Mouse (Mus musculus) 3134 (cell line): ENCODE data around the gene Nop16.
A peak's percentile ranks its signal among the peaks of the same experiment; 100 is the strongest.

Experiments
- DNase-seq: peaks from one replicate; pipeline ENCODE4 v3.0.0-alpha.2; 2011; ENCODE audit warnings: low spot score; ENCODE audit not compliant: insufficient read length; ENCODE audit errors: extremely low read depth

The Nop16 gene

DNA sequence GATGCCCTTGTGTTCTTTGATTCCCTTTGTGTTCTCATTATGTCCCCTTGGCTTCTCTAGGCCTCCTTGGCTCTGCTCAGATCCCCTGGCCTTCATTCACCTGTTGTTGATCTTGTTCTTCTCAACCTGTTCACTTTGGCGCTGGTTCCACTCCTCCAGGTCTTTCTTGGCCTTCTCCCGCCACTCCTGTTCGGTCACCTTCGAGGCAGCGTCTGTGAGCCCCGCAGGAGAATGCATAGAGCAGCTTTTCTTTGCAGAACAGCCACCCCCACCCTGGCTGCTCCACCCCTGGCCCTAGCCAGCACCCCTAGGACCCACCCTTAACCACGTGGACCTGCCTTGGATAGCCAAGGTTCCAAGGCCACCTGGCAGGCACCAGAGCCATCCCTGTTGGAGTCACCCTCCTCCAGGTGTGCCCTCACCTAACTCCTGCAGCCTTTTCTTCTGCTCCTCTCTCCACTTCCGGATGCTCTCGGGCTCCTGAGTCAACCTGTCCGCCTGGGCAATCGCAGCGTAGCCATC, 8.8 kb upstream of the Nop16 start:
- DNase-seq, result no peak

DNA sequence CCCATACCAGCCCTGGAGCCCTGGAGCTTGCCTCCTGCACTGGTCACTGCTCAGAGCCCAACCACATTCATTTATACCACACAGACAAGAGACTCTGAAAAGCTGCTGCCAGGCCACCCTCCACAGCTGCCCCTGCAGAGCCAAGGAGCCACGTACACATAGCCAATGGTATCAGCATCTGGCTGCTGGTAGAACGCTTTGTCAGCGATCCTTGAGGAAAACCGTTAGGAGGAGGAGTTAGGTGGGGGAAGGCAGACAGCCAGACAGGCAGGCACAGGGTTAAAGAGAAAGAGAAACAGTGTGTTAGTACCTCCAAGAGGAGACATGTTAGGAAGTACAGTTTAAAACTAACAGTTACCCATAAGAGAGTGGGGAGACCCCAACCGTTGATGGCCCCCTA, 7.0 kb upstream of the Nop16 start:
- no peak for DNase-seq

DNA sequence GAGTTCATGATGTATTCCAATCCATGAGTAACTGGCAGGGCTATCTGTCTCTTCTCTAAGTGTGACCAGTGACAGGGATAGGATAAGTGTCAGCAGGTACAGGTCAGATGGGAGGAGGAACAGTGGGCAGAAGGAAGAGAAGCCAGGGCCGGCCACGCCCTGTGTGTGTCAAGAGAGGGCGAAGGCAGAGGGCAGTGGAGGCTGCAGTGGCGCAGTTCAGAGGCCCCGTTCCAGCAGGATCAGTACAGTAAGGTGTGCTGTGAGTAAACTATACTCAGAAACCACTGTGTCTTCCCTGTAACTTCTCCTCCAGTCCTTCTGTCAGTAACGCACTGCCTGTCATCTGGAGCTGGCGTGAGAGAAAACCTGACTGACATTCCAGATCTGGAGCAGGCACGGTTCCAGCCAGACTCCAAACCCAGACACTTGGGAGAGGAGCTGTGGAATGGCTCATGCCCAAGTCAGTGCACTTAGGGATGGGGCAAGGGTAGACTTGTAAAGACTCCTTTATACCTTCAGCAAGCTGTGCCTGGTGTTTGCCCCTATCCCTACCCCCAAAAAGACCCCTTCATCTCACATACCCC, 6.3 kb upstream of the Nop16 start:
- DNase-seq, result no peak

DNA sequence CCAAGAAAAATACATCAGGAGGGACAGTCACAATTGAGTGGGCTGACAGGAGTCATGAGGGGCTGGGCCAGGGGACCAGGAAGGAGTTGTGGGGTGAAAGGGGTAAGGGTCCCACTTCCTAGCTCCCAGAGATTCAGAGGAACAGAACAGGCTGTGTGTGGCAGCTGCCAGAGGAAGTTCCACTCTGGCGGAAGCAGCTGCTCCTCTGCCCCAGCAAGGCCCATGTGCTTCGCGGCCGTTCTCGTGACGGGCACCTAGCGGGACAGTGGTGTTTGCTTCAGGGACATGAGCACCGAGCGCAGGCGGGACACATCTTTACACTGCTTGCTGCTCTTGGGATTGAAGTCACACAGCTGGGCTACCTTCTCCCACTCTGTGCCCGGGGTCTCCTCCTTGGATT, 3.7 kb upstream of the Nop16 start:
- no peak for DNase-seq

DNA sequence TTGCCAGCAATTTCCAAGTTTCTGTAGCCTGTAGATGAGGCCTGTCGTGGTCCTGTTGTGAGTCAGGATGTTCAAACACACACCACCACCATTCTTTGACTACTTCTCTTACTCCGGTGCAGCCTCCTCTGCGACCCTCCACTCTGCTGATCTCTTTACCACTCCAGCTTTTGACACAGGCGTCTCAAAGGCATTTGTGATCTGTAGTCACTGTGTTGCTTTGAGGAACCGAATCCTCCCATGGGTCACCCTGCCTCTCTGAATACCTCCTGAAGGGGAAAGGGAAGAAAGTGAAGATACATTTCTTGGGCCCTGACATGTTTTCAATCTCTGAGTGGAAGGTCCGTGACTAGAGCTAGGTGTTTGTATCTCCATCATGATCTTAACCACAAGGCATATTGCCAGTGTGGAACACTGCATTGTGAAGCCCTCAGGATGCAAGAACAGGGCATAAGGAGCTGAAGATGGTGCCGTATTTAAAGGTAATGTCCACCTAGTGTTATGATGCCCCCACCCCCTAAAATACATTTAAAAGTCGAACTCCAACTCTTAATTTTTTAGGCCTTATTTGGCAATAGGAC, 2.0 kb upstream of the Nop16 start:
- no peak for DNase-seq

DNA sequence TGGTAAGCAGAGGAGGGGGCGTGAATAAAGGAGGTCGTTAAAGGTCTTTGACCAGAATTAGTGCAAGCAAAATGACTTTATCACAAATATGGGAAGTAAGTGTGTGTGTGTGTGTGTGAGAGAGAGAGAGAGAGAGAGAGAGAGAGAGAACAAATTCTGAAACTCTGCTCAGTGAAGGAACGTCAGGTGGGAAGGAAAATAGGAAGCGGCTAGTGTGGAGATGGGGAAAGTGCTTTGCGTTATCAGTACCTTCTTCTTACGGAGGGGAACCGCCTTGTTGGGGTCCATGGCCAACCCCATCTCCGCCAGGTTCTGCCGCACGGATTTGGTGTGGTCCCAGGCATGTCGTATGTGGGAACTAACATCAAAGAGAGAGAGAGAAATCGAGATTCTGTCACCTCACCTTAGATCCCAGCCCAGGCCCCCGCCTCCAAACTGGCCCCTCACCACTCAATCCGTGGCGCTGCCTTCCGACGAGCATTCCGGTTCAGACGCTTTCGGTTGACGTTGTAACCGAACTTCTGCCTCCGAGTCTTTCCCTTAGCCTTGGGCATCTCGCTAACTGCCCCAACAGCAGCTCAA, 385 bp downstream of the Nop16 start:
- DNase-seq, result no peak

DNA sequence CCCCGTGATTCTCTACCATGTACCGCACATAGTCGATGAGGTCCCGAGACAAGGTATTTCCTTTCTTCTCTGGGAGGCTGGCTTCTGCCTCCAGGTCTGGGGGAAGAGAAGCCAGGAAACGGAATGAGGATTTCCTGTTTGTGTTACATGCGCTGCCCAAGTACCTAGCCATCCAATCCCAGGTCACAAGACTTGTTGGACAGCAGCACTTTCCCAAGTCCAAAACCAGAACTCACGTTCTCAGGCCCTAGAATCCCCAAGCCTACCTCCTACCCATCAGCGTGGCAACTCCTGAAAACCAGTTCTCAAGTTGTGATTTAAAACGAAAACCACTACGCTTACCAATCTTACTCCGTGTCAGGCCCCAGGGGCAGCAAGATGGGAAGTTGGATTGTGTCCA, 4.1 kb downstream of the Nop16 start:
- DNase-seq, result no peak

DNA sequence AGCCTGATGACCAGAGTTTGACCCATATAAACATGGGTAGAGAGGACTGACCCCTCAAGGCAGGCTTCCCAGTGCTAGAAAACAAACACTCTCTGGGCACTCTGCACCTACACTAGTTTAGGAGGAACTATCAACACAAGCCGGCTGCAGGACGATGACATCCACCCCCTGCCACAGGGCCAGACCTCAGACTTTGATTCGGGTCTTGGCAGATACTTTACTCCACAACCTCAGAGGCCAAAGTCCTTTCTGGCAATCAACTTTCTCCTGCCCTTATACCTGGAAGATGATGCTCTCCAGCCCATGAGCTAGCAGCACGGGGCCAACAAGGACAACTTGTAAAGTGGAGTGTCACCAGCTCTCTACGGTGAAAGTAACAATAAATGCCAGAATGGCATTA, 7.0 kb downstream of the Nop16 start:
- DNase-seq, result no peak

DNA sequence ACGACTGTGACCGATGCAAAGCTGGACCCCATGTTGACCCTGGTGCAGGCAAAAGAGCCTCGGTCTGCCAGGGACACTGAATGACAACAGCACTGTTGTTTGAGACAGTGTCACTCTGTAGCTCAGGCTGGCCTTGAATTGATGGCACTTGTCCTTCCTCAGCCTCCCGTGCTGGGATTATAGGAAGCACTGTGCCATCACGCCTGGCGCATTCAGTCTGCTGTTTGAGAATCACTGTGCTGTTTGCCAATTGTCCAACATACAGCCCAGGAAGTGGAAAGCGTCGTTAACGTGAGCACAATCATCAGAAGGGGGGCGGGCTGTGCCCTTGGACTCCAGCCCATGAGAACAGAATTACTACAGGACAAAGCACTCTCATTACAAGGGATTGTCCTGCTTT, 7.8 kb downstream of the Nop16 start:
- no peak for DNase-seq

DNA sequence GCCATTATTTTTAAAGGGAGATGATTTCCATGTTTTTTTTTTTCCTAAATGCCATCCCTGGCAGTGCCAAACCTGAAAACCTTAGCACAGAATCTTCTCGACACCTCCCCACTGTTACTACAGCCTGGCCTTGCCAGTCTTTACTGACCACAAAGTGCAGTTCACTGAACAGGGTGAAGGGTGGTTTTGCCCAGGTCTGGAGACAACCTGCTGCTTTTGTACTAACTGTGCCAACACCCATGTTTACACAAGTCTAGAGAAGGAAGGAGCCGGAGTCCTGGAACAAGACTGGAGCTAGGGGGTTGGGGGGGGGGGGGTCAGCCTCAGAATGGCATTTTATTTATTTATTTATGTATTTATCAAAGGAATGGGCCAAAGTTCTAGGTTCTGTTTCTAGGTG, 8.5 kb downstream of the Nop16 start:
- no peak for DNase-seq

DNA sequence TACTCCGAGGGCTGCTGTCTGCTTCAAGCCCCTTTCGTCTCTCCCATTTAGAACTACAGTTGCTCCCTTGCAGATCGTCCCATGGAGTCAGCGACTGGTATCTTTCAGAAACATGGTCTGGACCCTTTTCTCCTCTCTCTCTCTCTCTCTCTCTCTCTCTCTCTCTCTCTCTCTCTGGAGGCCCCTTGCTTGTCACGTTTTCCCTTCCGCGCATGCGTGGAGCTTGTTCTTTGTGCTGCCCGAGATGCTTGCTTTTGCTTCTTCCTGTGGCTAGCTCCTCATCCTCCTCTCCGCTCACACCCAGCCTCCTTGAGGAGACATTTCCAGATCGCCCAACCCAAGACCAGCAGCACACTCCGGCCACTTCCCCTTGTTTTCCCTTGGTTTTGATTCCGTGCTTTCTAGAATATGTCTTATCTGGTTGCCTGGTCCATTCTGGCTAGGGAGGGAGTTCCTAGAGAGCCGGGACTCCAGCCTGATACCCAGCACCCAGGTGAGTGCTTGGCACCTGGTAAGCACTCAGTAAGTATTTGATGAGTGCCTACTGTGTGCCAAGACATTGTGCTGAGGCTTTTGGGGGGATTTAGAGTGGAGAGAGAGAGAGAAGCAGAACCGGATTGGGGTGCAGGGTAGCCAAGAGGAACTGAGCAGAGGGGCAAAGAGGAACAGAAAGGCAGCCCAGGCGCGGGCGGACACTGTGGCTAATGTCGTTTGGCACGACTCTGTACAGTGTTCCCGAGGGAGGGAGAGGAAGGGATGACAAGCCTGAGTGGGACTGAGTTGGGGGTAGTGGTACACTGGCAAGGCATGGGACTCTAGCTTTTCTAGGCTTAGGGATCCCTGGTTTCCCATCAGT, 12.0 kb downstream of the Nop16 start:
- no peak for DNase-seq

DNA sequence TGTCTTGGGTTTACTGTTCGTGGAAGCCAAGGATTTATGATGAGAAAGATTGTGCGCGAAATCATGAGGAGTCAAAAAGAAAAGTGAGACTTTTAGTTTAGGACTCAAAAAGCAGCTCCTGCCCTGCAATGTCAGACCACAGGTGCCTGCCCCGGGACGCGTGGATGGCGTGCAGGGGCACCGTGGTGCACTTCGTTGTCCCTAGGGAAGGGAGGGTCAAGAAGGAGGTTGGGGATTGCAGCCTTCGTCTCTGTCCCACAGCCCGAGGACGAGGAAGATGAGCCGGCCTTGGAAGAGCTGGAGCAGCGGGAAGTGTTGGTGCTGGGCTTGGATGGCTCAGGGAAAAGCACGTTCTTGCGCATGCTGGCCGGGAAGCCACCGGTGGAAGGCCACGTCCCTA, 14.4 kb downstream of the Nop16 start:
- DNase-seq, result no peak

DNA sequence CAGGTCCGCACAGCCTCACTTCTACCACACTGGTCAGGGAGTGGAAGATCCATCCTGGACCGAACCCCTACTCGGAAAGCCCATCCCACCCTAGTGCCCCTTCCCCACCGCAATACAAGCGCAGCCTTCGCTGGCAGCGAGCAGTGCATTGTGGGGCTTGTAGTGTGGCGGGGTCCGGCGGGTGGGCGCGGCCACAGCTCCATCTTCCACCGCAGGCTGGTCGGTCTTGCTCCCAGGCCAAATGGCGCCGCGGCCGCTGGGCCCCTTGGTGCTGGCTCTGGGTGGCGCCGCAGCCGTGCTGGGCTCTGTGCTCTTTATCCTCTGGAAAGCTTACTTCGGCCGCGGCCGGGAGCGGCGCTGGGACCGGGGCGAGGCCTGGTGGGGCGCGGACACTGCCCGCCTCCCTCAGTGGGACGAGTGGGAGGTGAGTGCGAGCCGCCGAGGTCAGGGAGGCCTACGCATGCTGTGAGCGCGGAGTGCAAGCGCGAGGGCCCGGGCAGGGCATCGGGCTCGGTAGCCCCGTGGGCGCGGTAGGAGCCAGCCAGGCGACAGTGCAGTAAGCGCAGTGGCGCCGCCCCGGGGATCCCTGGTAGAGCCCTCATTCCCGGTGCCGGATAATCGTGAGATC, 14.9 kb downstream of the Nop16 start, which contains the start of gene Arl10:
Arl10 (plus strand) TSS at position 162 of the 628 bp plus-strand sequence.
- DNase-seq, result peak; percentile 86

DNA sequence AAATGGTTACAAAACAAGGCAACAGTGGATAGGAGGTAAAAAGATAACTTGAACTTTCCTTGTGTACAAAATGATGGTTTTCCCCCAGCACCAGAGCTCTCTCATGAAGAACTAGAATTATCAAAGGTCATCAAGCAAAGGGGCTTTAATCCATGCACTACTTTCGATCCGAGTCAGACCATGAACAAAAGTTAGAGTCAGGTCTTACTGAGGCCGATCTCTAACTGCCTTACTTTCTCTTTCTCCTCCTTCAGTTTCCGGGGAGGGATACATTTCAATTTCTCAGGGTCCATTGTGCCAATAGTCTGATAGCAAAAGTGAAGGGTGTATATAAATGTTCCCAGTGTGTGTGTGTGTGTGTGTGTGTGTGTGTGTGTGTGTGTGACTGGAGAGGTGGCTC, 17.3 kb downstream of the Nop16 start:
- no peak for DNase-seq

DNA sequence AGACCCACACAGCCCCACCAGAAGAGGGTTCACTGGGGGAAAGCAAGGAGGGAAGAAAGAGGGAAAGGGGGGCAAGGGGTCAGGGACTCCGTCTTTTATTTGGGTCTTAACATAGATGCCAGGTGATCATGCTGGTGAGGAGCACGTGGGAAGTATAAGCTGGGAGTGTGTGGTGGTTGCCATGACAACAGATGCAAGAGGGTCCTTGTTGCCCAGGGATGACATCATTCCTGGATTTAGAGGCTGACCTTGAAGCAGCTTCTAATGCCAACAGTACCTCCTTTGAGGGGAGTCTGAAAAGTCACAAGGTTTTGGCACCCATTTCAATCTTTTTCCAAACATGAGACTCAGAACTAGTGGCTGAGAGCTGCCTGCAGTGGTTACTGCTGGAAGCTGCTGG, 18.3 kb downstream of the Nop16 start:
- DNase-seq, result no peak

DNA sequence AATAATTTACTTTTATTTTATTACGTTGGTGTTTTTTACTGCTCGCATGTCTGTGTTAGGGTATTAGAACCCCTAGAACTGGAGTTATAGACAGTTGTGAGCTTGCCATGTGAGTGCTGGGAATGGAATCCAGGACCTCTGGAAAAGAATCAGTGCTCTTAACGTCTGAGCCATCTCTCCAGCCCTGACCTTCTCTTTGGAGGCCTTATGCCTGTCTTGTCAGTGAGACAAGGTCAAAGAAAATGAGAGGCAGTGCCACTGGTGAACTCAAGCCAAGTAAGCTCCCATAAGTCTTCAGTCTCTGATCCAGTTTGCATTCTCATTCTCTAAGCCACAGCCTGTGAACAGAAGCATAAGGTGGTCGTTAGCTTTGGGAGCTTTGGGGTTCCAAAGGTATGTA, 19.2 kb downstream of the Nop16 start:
- no peak for DNase-seq

DNA sequence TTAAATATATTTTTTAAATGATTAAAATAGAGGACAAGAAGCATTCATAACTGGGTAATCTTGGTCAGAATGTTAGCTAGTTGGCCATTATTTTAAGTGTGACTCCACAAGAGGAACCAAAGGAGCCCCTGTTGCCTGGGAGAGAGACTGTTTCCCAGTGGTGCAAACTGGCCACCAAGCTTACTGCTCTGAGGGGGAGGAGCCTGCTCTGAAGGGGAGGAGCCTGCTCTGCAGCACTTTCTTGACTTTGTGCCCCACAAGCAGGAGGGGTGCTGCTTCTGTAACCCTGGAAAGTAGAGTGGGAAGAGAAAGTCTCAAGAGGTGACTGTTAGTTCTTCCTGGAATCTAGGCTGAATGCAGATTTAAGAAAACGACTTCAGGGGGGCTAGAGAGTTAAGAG, 20.6 kb downstream of the Nop16 start:
- DNase-seq, result no peak

DNA sequence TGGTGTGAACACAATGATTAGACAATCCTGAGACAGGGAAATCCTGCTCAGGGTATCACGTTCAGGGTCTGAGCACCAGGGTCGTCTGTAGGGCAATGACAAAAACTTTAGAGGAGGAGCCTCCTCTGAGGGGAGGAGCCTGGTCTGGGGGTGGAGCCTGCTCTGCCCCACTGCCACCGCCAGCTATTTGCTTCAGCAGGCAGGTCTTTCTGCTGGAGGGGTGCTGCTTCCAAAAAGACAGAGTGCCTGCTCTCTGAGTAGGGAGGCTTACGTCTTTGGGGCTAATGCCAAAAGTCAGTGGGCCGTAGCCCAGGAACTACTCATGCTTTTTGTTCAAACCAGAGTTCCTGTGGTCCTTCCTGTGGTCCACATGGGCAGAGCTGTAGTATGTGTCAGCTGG, 21.5 kb downstream of the Nop16 start:
- DNase-seq, result no peak

DNA sequence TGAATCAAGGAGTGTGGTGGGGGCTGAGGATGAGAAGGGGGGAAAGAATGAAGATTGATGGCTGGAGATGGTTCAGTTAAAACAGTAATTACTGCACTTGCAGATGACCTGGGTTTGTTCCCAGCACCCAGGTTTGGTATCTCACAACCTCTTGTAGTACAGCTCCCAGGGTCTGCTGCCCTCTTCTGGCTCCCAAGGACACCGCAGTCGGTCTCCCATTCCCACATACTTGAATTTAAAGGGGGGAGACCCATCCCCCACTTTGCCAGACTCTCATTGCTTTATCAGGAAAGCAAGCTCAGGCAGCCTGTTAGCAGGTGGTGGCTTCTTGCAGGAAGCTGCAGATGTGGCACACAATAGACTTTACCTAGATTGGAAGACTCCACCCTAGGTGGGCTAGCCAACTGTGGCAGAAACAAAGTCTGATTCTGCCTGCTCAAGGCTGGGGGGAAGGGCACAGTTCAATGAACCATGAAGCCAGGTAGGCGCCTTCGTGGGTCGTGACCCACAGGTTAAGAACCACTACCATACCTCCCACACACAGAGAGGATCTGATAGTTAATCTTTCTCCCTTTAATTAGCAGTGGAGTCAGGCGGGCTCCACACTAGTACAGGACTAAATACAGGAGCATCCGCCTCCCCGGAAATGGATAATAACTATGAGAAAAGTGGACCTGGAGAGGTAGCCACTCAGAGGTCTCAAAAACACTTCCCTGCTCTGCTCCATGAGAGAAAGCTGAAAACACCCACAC, 24.1 kb downstream of the Nop16 start:
- DNase-seq, result no peak

DNA sequence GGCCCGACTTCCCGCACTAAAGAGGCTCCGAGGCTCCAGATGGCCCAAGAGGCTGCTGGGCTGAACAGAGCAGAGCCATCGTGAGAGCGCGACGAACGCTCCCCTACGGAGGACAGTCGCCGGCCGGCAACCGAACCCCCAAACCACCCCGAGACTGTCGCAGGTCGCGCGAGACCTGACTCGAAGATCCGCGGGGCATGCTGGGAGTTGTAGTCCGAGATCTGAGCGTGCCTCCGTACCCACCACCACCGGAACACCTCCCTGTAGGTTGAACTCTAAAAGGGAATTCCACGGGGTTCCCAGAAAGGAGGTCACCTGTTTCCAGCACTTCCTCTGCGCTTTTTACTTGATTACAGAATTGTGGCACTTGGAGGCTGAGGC, 24.7 kb downstream of the Nop16 start, which contains the start of gene 4833439L19Rik:
4833439L19Rik (minus strand) TSS at position 235 of the 381 bp plus-strand sequence.
- DNase-seq, result peak; percentile 81
